ENCODE assay signal across 27 mouse cellular contexts in genomic region chr17:31995784-31996183, GRCm38 (mm10). TPM values are rescaled to one million over a fixed set of nuclear protein-coding genes. Genes with fewer than 3 reads are reported as not detected.
DNase-seq lines count a peak whose midpoint lies in the region; ATAC-seq and TF ChIP-seq lines count a peak whose summit lies in the region.
"Had no signal": no experiment of that assay in that cellular context is flagged by ENCODE, and none has a peak within 500 bp of the region (broad histone marks: within the 10 kb centered on the region; RNA-seq: fewer than 3 reads in every experiment).

No protein-coding gene starts in this region.

- peak; percentile 30 for DNase-seq in 416B (ENCODE audit: low read depth)
- DNase-seq in liver, postnatal 0 days, result no peak
- DNase-seq in kidney, adult 8-10 months, result no peak
- DNase-seq in cerebellum, adult 9-10 months, result no peak
- no peak for DNase-seq in cerebellum, postnatal 36 days
- DNase-seq in testis, postnatal 10 days (ENCODE audit: low spot score), result no peak
- DNase-seq: adrenal gland, postnatal 25 days; cerebellum, adult 9-11 months; heart, postnatal 10 days; kidney, adult 9 months; kidney, postnatal 10 days; layer of hippocampus, adult 9-11 months; lung, adult 18-20 months; lung, postnatal 10 days; right cerebral cortex, postnatal 4 days had no signal

- no peak for TF ChIP-seq CTCF in liver, postnatal 0 days (IDR thresholded peaks at IDR 0.05; ENCODE audit: low read depth)

- no peaks in the 10 kb centered on the region for H3K36me3 ChIP-seq in intestine, embryonic 15.5 days
- no peaks in the 10 kb centered on the region for H3K36me3 ChIP-seq in liver, embryonic 12.5 days
- H3K36me3 ChIP-seq in liver, postnatal 0 days (replicated peaks; ENCODE audit: insufficient read depth, low read length), result no peaks in the 10 kb centered on the region
- H3K36me3 ChIP-seq: heart, embryonic 13.5 days; hindbrain, embryonic 10.5 days; hindbrain, embryonic 15.5 days; limb, embryonic 12.5 days; midbrain, embryonic 12.5 days; neural tube, embryonic 12.5 days had no signal

- H3K9ac ChIP-seq in intestine, embryonic 15.5 days, result no peak overlapping the region
- no peak overlapping the region for H3K9ac ChIP-seq in liver, embryonic 12.5 days
- H3K9ac ChIP-seq in liver, postnatal 0 days (replicated peaks), result no peak overlapping the region
- H3K9ac ChIP-seq: heart, embryonic 13.5 days; hindbrain, embryonic 15.5 days; limb, embryonic 12.5 days; midbrain, embryonic 12.5 days; neural tube, embryonic 12.5 days had no signal

- no peak overlapping the region for H3K4me3 ChIP-seq in intestine, embryonic 15.5 days (replicated peaks)
- H3K4me3 ChIP-seq in liver, embryonic 12.5 days, result no peak overlapping the region
- H3K4me3 ChIP-seq in liver, postnatal 0 days (ENCODE audit: low read depth, low read length), result no peak overlapping the region
- H3K4me3 ChIP-seq: erythroblast, embryonic 14.5 days; heart, embryonic 13.5 days; hindbrain, embryonic 10.5 days; hindbrain, embryonic 15.5 days; limb, embryonic 12.5 days; midbrain, embryonic 12.5 days; myocyte; neural tube, embryonic 12.5 days had no signal

- 46% methylated on average over 2 of the region's 2 CpGs for WGBS in intestine, embryonic 15.5 days
- WGBS in liver, embryonic 12.5 days (ENCODE audit: insufficient replicate concordance), result 5% methylated on average over 2 of the region's 2 CpGs
- WGBS in liver, postnatal 0 days (ENCODE audit: insufficient replicate concordance), result 9% methylated on average over 2 of the region's 2 CpGs

- 0 out of 2 replicates have a peak overlapping the region, but pooled peaks have one; percentile 0 for H3K27ac ChIP-seq in intestine, embryonic 15.5 days
- peak overlapping the region; percentile 4; the same call in 1 of the 2 replicates for H3K27ac ChIP-seq in liver, embryonic 12.5 days
- H3K27ac ChIP-seq in liver, postnatal 0 days (ENCODE audit: low read depth), result no peak overlapping the region
- H3K27ac ChIP-seq: heart, embryonic 13.5 days; hindbrain, embryonic 10.5 days; hindbrain, embryonic 15.5 days; limb, embryonic 12.5 days; midbrain, embryonic 12.5 days; neural tube, embryonic 12.5 days had no signal

- H3K27me3 ChIP-seq in intestine, embryonic 15.5 days (replicated peaks), result no peaks in the 10 kb centered on the region
- no peaks in the 10 kb centered on the region for H3K27me3 ChIP-seq in liver, embryonic 12.5 days (replicated peaks)
- no peaks in the 10 kb centered on the region for H3K27me3 ChIP-seq in liver, postnatal 0 days (ENCODE audit: insufficient read depth, low read length)
- H3K27me3 ChIP-seq: heart, embryonic 13.5 days; hindbrain, embryonic 15.5 days; limb, embryonic 12.5 days; midbrain, embryonic 12.5 days; neural tube, embryonic 12.5 days had no signal

- H3K4me2 ChIP-seq in intestine, embryonic 15.5 days (replicated peaks), result no peak overlapping the region
- H3K4me2 ChIP-seq in liver, embryonic 12.5 days, result no peak overlapping the region
- H3K4me2 ChIP-seq in liver, postnatal 0 days (ENCODE audit: low read depth, low read length), result no peak overlapping the region
- H3K4me2 ChIP-seq: heart, embryonic 13.5 days; hindbrain, embryonic 15.5 days; limb, embryonic 12.5 days; midbrain, embryonic 12.5 days; neural tube, embryonic 12.5 days had no signal

- H3K9me3 ChIP-seq in intestine, embryonic 15.5 days, result no peaks in the 10 kb centered on the region
- no peaks in the 10 kb centered on the region for H3K9me3 ChIP-seq in liver, embryonic 12.5 days (replicated peaks)
- H3K9me3 ChIP-seq in liver, postnatal 0 days (ENCODE audit: low read length), result no peaks in the 10 kb centered on the region
- H3K9me3 ChIP-seq: heart, embryonic 13.5 days; hindbrain, embryonic 10.5 days; hindbrain, embryonic 15.5 days; limb, embryonic 12.5 days; midbrain, embryonic 12.5 days; neural tube, embryonic 12.5 days had no signal

- H3K4me1 ChIP-seq in intestine, embryonic 15.5 days (replicated peaks), result peaks cover 6% of the 10 kb centered on the region; the same call in 1 of the 2 replicates
- peaks cover 28% of the 10 kb centered on the region for H3K4me1 ChIP-seq in liver, embryonic 12.5 days
- peaks cover 9% of the 10 kb centered on the region for H3K4me1 ChIP-seq in liver, postnatal 0 days (ENCODE audit: insufficient read depth)
- H3K4me1 ChIP-seq: heart, embryonic 13.5 days; hindbrain, embryonic 10.5 days; hindbrain, embryonic 15.5 days; limb, embryonic 12.5 days; midbrain, embryonic 12.5 days; neural tube, embryonic 12.5 days had no signal

- ATAC-seq in intestine, embryonic 15.5 days, result peak; percentile 81
- peak; percentile 59; the same call in 1 of the 2 replicates for ATAC-seq in liver, embryonic 12.5 days
- no peak for ATAC-seq in liver, postnatal 0 days
- ATAC-seq: forebrain, embryonic 16.5 days; inflammation-experienced regulatory T-cells, adult 6 months had no signal

- peak; percentile 71 for TF ChIP-seq EP300 in liver, postnatal 0 days (IDR thresholded peaks at IDR 0.05; ENCODE audit: low read depth)

RNA-seq across cellular contexts. Expression of gene Rrp1b, which starts 40.1 kb away (rescaled TPM):
- 52.7 and 56.6 TPM in 2 replicates for polyA plus RNA-seq in intestine, embryonic 15.5 days (2015; fragmentation: Nextera tagmentation; extraction: Ambion mirVana)
- polyA plus RNA-seq in liver, embryonic 12.5 days (2016; fragmentation: Nextera tagmentation; extraction: Ambion mirVana), result 51.6 and 51.7 TPM in 2 replicates
- polyA plus RNA-seq in liver, postnatal 0 days (2015; fragmentation: Nextera tagmentation; extraction: Ambion mirVana), result 10.5 and 13.9 TPM in 2 replicates

RNA-seq across cellular contexts. Expression of gene Hsf2bp, which starts 40.4 kb away (rescaled TPM):
- polyA plus RNA-seq in intestine, embryonic 15.5 days (2015; fragmentation: Nextera tagmentation; extraction: Ambion mirVana), result 0.29 and 0.33 TPM in 2 replicates
- polyA plus RNA-seq in liver, embryonic 12.5 days (2016; fragmentation: Nextera tagmentation; extraction: Ambion mirVana), result 0.13 and 0.14 TPM in 2 replicates
- 0.21 and 0.42 TPM in 2 replicates for polyA plus RNA-seq in liver, postnatal 0 days (2015; fragmentation: Nextera tagmentation; extraction: Ambion mirVana)
- polyA plus RNA-seq: erythroblast, embryonic 14.5 days had no signal
